Mouse (Mus musculus) CD4-positive, CD25-positive, alpha-beta regulatory T cell, adult 9 weeks (primary cell): ENCODE results near the gene Nr0b1. TPM values are rescaled to one million over a fixed set of nuclear protein-coding genes. Genes with fewer than 3 reads are reported as not detected.

Experiments
- polyA plus RNA-seq: library from polyadenylated mRNA; unstranded; fragments of 100-300 nt; shearing (Covaris generic); gene quantifications from one replicate; pipeline ENCODE4 v1.2.1, GENCODE M21; 2017

Nr0b1 gene
- polyA plus RNA-seq: not detected

GRCm38 (mm10) chrX:86191614-86192419 lies at the start of gene Nr0b1:
Nr0b1 (plus strand) TSS chrX:86191764.

Other genes with a start within 250 kb of the Nr0b1 start
- gene Samt3, start 147.6 kb upstream of the Nr0b1 start, polyA plus RNA-seq: not detected
- not detected for gene Mageb4, start 113.3 kb downstream of the Nr0b1 start, polyA plus RNA-seq